Mouse (Mus musculus) small intestine, adult 2 months (tissue): ENCODE data around the gene Ugt2b1.

Experiments used
- CTCF ChIP-seq: fragments of 200-500 bp; IDR thresholded peaks from 2 replicates; pipeline ENCODE4 v1.5.1; 2012; ENCODE audit warnings: low read depth, mild to moderate bottlenecking, control low read depth, inconsistent platforms, low read length, moderate library complexity, mixed read lengths; ENCODE audit not compliant: insufficient replicate concordance, insufficient read length; ENCODE audit errors: extremely low read depth
- POLR2A ChIP-seq: fragments of 200-500 bp; IDR thresholded peaks from 2 replicates; pipeline ENCODE4 v1.6.1; 2012; ENCODE audit warnings: low read depth, mild to moderate bottlenecking, control low read depth, inconsistent platforms, low read length, moderate library complexity

- TF ChIP-seq CTCF (no peak), POLR2A (no peak)
Measured at GRCm38 (mm10) chr5:86960504-86960903, 34.2 kb upstream of the Ugt2b1 start.
